Mouse (Mus musculus) bone marrow macrophage, adult 2 months (primary cell): Measurements from ENCODE around the gene Itfg2.

Experiments
- CTCF ChIP-seq: IDR thresholded peaks from 2 replicates; pipeline ENCODE4 v1.5.1; 2012; ENCODE audit warnings: low read depth, mild to moderate bottlenecking, low read length, moderate library complexity
- POLR2A ChIP-seq: IDR thresholded peaks from 2 replicates; pipeline ENCODE4 v1.6.1; 2012; ENCODE audit warnings: mild to moderate bottlenecking, low read depth, low read length, borderline replicate concordance

DNA sequence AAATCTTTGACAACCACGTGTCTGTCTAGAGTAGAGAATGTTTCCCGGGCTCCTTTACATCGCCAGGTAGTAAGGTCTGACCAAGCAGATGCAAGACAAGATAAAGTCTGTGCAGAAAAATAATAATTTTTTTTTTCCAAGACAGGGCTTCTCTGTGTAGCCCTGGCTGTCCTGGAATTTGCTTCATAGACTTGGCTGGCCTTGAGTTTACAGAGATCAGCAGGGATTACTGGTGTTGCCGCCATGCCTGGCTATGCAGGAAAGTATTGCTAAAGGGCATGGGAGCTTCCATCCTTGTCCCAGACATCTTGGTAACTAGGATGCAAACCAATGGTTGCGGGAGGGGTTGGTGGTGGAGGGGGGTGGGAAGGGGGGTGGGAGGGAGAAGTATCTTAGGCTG lies 32.5 kb upstream of the Itfg2 start:
- TF ChIP-seq CTCF (no peak), POLR2A (no peak)
